Mouse (Mus musculus): ENCODE measurements around the gene Nelfcd.

GRCm38 (mm10) chr2:174438737-174439449 is 23.3 kb downstream of the Nelfcd start, which contains the start of gene Ctsz:
- TF ChIP-seq CTCF (IDR thresholded peaks at IDR 0.05; ENCODE audit: borderline replicate concordance, insufficient read depth, low read depth, low read length) (no peak), POLR2A (IDR thresholded peaks at IDR 0.05; ENCODE audit: borderline replicate concordance, insufficient read depth, low read length) (peak; percentile 22; the same call in 1 of the 2 replicates)
